ENCODE assay signal across 12 mouse cellular contexts in genomic region chr9:29390796-29391517, GRCm38 (mm10).
DNase-seq lines count a peak whose midpoint lies in the region; ATAC-seq lines count a peak whose summit lies in the region.
"Had no signal": no experiment of that assay in that cellular context is flagged by ENCODE, and none has a peak within 500 bp of the region (broad histone marks: within the 10 kb centered on the region; RNA-seq: fewer than 3 reads in every experiment).

No protein-coding gene starts in this region.

- no peaks in the 10 kb centered on the region for H3K4me1 ChIP-seq in intestine, embryonic 15.5 days (replicated peaks)
- H3K4me1 ChIP-seq: megakaryocyte, embryonic 14.5 days had no signal

- no peak overlapping the region for H3K27ac ChIP-seq in intestine, embryonic 15.5 days

- no peak overlapping the region for H3K4me2 ChIP-seq in intestine, embryonic 15.5 days (replicated peaks)

- peak; percentile 43 to 50 for DNase-seq in left cerebral cortex, postnatal 10 days (ENCODE audit: extremely low spot score in 1 of 2, low spot score in 2 of 2)
- DNase-seq in left cerebral cortex, adult 9 months (ENCODE audit: low spot score in 2 of 2), result no peak
- peak; percentile 50 for DNase-seq in brain, embryonic 18.5 days (ENCODE audit: low read depth, low spot score)
- DNase-seq in cerebellum, adult 11-12 months, result peak; percentile 91
- peak; percentile 35 to 50 for DNase-seq in heart, postnatal 10 days
- DNase-seq in urinary bladder, postnatal 36 days (ENCODE audit: low spot score in 2 of 2), result no peak
- DNase-seq: adrenal gland, adult 2 months; kidney, postnatal 4 days; thymus, postnatal 4 days had no signal

- H3K36me3 ChIP-seq in intestine, embryonic 15.5 days, result no peaks in the 10 kb centered on the region
- H3K36me3 ChIP-seq: G1E had no signal

- no peak overlapping the region for H3K4me3 ChIP-seq in intestine, embryonic 15.5 days (replicated peaks)
- H3K4me3 ChIP-seq: megakaryocyte, embryonic 14.5 days had no signal

- intact Hi-C loops in left cerebral cortex, postnatal 10 days (cut with DNase I), result no loop called here
- intact Hi-C loops in heart, postnatal 10 days (cut with DNase I), result no loop called here

- no peaks in the 10 kb centered on the region for H3K27me3 ChIP-seq in intestine, embryonic 15.5 days (replicated peaks)
- H3K27me3 ChIP-seq: megakaryocyte, embryonic 14.5 days had no signal

- ATAC-seq in intestine, embryonic 15.5 days, result no peak

- no peaks in the 10 kb centered on the region for H3K9me3 ChIP-seq in intestine, embryonic 15.5 days
- H3K9me3 ChIP-seq: megakaryocyte, embryonic 14.5 days had no signal

- H3K9ac ChIP-seq in intestine, embryonic 15.5 days, result no peak overlapping the region

- WGBS in intestine, embryonic 15.5 days, result 72% methylated on average over 11 of the region's 11 CpGs

Comparison
In these comparisons a context has a peak if more than half of its experiments do, and no peak if none do; other contexts are left out.
1. DNase-seq: peak in left cerebral cortex, postnatal 10 days (2 of 2), brain, embryonic 18.5 days (single experiment), cerebellum, adult 11-12 months (single experiment) and heart, postnatal 10 days (2 of 2); none in left cerebral cortex, adult 9 months (0 of 2) and urinary bladder, postnatal 36 days (0 of 2).